Mouse (Mus musculus) heart, adult 9 months (tissue): Measurements from ENCODE around the gene Ankrd65.

ENCODE experiments used
- DNase-seq, 2 experiments: peaks; one replicate each; pipeline ENCODE4 v3.0.0; 2022; ENCODE audit warnings: low spot score in 2 of 2

The Ankrd65 gene

GRCm38 (mm10) chr4:155847591-155848352 lies 57.5 kb downstream of the Ankrd65 start:
- no peak for DNase-seq

GRCm38 (mm10) chr4:155848434-155849095 lies 58.3 kb downstream of the Ankrd65 start:
- no peak for DNase-seq
